Mouse (Mus musculus) small intestine, adult 2 months (tissue): ENCODE results near the gene BC004004.

ENCODE experiments used
- CTCF ChIP-seq: fragments of 200-500 bp; IDR thresholded peaks from 2 replicates; pipeline ENCODE4 v1.5.1; 2012; ENCODE audit warnings: low read depth, mild to moderate bottlenecking, control low read depth, inconsistent platforms, low read length, moderate library complexity, mixed read lengths; ENCODE audit not compliant: insufficient replicate concordance, insufficient read length; ENCODE audit errors: extremely low read depth
- POLR2A ChIP-seq: fragments of 200-500 bp; IDR thresholded peaks from 2 replicates; pipeline ENCODE4 v1.6.1; 2012; ENCODE audit warnings: low read depth, mild to moderate bottlenecking, control low read depth, inconsistent platforms, low read length, moderate library complexity

DNA sequence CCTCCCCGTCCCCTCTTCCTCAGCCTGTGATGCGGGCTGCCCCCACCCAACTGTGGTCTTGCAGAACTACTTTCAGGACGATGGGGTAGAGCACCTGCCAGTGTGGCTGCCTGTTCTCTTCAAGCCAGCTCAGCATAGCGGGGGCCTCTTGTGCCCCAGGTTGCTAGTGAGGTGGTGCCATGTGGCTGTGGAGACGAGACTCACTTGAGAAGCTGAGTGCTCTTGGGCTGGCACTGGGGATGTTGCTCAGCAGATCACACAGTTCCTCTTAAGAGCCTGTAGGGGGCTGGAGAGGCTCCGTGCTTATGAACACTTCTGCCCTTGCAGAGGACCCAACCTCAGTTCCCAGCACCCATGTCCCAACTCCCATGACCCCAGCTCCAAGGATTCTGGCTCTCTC, 29.2 kb downstream of the BC004004 start:
- TF ChIP-seq CTCF (no peak), POLR2A (no peak)
